Mouse (Mus musculus) MEL (cell line): Measurements from ENCODE around the gene Rbfox2. TPM values are rescaled to one million over a fixed set of nuclear protein-coding genes. Genes with fewer than 3 reads are reported as not detected.

ENCODE experiments used
- DNase-seq: peaks from one replicate; pipeline ENCODE4 v3.0.0; 2011; ENCODE audit warnings: low read depth, low spot score
- H3K27ac ChIP-seq: 2 replicates; pipeline ENCODE4 v1.5.1; 2012; ENCODE audit warnings: low read depth, mild to moderate bottlenecking, control low read depth, low read length, moderate library complexity; ENCODE audit not compliant: control insufficient read depth
- H3K27me3 ChIP-seq, 2 experiments: fragments of 150-350 bp in 1 of 2; sonication (generic) in 1 of 2; 2 replicates each; pipeline ENCODE4 v1.6.1; 2012; ENCODE audit warnings: low read length in 2 of 2, mild to moderate bottlenecking in 2 of 2, improper control_type of control experiment in 1 of 2, moderate library complexity in 1 of 2; ENCODE audit not compliant: insufficient read depth in 2 of 2, control insufficient read depth in 1 of 2
- H3K36me3 ChIP-seq, 2 experiments: 2 replicates each; pipeline ENCODE4 v1.6.1; 2012 to 2014; ENCODE audit warnings: low read length in 2 of 2, improper control_type of control experiment in 1 of 2, inconsistent platforms in 1 of 2, mild to moderate bottlenecking in 1 of 2; ENCODE audit not compliant: insufficient read depth in 2 of 2, control insufficient read depth in 1 of 2
- H3K4me1 ChIP-seq, 2 experiments: fragments of 150-350 bp in 1 of 2; sonication (generic) in 1 of 2; 2 replicates each; pipeline ENCODE4 v1.6.1; 2012; ENCODE audit warnings: low read length in 2 of 2, improper control_type of control experiment in 1 of 2, mild to moderate bottlenecking in 1 of 2; ENCODE audit not compliant: insufficient read depth in 2 of 2, control insufficient read depth in 1 of 2
- H3K4me3 ChIP-seq, 2 experiments: fragments of 150-350 bp in 1 of 2; sonication (generic) in 1 of 2; 2 replicates each; pipeline ENCODE4 v1.5.1; 2012; ENCODE audit warnings: low read depth in 2 of 2, low read length in 2 of 2, mild to moderate bottlenecking in 2 of 2, moderate library complexity in 2 of 2, control low read depth in 1 of 2, improper control_type of control experiment in 1 of 2; ENCODE audit not compliant: control insufficient read depth in 1 of 2, insufficient read depth in 1 of 2
- H3K79me2 ChIP-seq: 2 replicates; pipeline ENCODE4 v1.6.1; 2012; ENCODE audit warnings: mild to moderate bottlenecking, low read length, moderate library complexity; ENCODE audit not compliant: control insufficient read depth, poor library complexity, insufficient read depth
- H3K9ac ChIP-seq: 2 replicates; pipeline ENCODE4 v1.6.1; 2012; ENCODE audit warnings: low read depth, mild to moderate bottlenecking, control low read depth, low read length, moderate library complexity; ENCODE audit not compliant: control insufficient read depth, poor library complexity, severe bottlenecking
- H3K9me3 ChIP-seq: fragments of 150-350 bp; sonication (generic); replicated peaks from 2 replicates; pipeline ENCODE4 v1.6.1; 2012; ENCODE audit warnings: mild to moderate bottlenecking, low read length, improper control_type of control experiment, moderate library complexity; ENCODE audit not compliant: insufficient read depth
- BHLHE40 ChIP-seq: IDR thresholded peaks from 2 replicates; pipeline ENCODE4 v1.6.1; 2012; ENCODE audit warnings: low read depth, mild to moderate bottlenecking, inconsistent platforms, low read length, improper control_type of control experiment, borderline replicate concordance
- EP300 ChIP-seq, 2 experiments: IDR thresholded peaks; 2 replicates each; pipeline ENCODE4 v1.6.1; 2011; ENCODE audit warnings: improper control_type of control experiment in 2 of 2, low read length in 2 of 2, low read depth in 1 of 2, mild to moderate bottlenecking in 1 of 2
- ETS1 ChIP-seq: IDR thresholded peaks from 2 replicates; pipeline ENCODE4 v1.6.1; 2012; ENCODE audit warnings: low read depth, mild to moderate bottlenecking, inconsistent platforms, low read length, improper control_type of control experiment, moderate library complexity
- GABPA ChIP-seq: IDR thresholded peaks from 2 replicates; pipeline ENCODE4 v1.6.1; 2012; ENCODE audit warnings: low read depth, mild to moderate bottlenecking, inconsistent platforms, low read length, improper control_type of control experiment, moderate library complexity
- GATA1 ChIP-seq: IDR thresholded peaks from 2 replicates; pipeline ENCODE4 v1.6.1; 2011; ENCODE audit warnings: low read depth, low read length, improper control_type of control experiment
- MAZ ChIP-seq: IDR thresholded peaks from 2 replicates; pipeline ENCODE4 v1.6.1; 2012; ENCODE audit warnings: low read depth, mild to moderate bottlenecking, inconsistent platforms, low read length, improper control_type of control experiment
- MYB ChIP-seq: IDR thresholded peaks from 2 replicates; pipeline ENCODE4 v1.6.1; 2011; ENCODE audit warnings: mild to moderate bottlenecking, low read depth, low read length, improper control_type of control experiment
- NELFE ChIP-seq: IDR thresholded peaks from 2 replicates; pipeline ENCODE4 v1.6.1; 2011; ENCODE audit warnings: low read depth, low read length, improper control_type of control experiment
- NRF1 ChIP-seq: IDR thresholded peaks from 2 replicates; pipeline ENCODE4 v1.6.1; 2014; ENCODE audit warnings: low read depth, mild to moderate bottlenecking, inconsistent platforms, low read length, improper control_type of control experiment, moderate library complexity; ENCODE audit not compliant: poor library complexity, insufficient read depth, severe bottlenecking
- POLR2AphosphoS2 ChIP-seq: IDR thresholded peaks from 2 replicates; pipeline ENCODE4 v1.6.1; 2011; ENCODE audit warnings: low read length, improper control_type of control experiment
- POLR2AphosphoS5 ChIP-seq: IDR thresholded peaks from 2 replicates; pipeline ENCODE4 v1.6.1; 2012; ENCODE audit warnings: low read depth, borderline replicate concordance, mild to moderate bottlenecking, inconsistent platforms, low read length, moderate library complexity, mixed read lengths
- RAD21 ChIP-seq: IDR thresholded peaks from 2 replicates; pipeline ENCODE4 v1.6.1; 2011; ENCODE audit warnings: mild to moderate bottlenecking, low read depth, low read length, improper control_type of control experiment
- TBP ChIP-seq: IDR thresholded peaks from 2 replicates; pipeline ENCODE4 v1.8.0; 2011; ENCODE audit warnings: low read depth, low read length, improper control_type of control experiment
- TCF12 ChIP-seq: IDR thresholded peaks from 2 replicates; pipeline ENCODE4 v1.6.1; 2014; ENCODE audit warnings: low read depth, mild to moderate bottlenecking, inconsistent platforms, low read length, improper control_type of control experiment, moderate library complexity
- UBTF ChIP-seq: IDR thresholded peaks from 2 replicates; pipeline ENCODE4 v1.6.1; 2012; ENCODE audit warnings: low read depth, mild to moderate bottlenecking, inconsistent platforms, low read length, improper control_type of control experiment, moderate library complexity, borderline replicate concordance; ENCODE audit not compliant: insufficient read depth
- USF1 ChIP-seq: IDR thresholded peaks from 2 replicates; pipeline ENCODE4 v1.6.1; 2014; ENCODE audit warnings: low read depth, mild to moderate bottlenecking, inconsistent platforms, low read length, improper control_type of control experiment, moderate library complexity
- ZNF384 ChIP-seq: IDR thresholded peaks from 2 replicates; pipeline ENCODE4 v1.6.1; 2012; ENCODE audit warnings: low read depth, mild to moderate bottlenecking, inconsistent platforms, low read length, improper control_type of control experiment
- polyA plus RNA-seq, 2 experiments: library from polyadenylated mRNA; stranded (reverse) in 1 of 2; unstranded in 1 of 2; fragments of >175 nt in 1 of 2; fragments of >200 nt in 1 of 2; gene quantifications; 2 replicates each; pipeline versions ENCODE4 v1.2.1 to v1.2.4; 2012; ENCODE audit warnings: low replicate concordance in 2 of 2, low read depth in 1 of 2; ENCODE audit not compliant: insufficient read length in 2 of 2, insufficient read depth in 1 of 2, missing spikeins in 1 of 2
- total RNA-seq: library from RNA; depleted of rRNA; stranded (reverse); fragments of 300-350 nt; gene quantifications from 2 replicates; pipeline ENCODE4 v1.2.3, GENCODE M21; 2012

The Rbfox2 gene
- total and polyA plus RNA-seq, 3 experiments = 3.4 to 6.0 TPM; not detected in 1

DNA sequence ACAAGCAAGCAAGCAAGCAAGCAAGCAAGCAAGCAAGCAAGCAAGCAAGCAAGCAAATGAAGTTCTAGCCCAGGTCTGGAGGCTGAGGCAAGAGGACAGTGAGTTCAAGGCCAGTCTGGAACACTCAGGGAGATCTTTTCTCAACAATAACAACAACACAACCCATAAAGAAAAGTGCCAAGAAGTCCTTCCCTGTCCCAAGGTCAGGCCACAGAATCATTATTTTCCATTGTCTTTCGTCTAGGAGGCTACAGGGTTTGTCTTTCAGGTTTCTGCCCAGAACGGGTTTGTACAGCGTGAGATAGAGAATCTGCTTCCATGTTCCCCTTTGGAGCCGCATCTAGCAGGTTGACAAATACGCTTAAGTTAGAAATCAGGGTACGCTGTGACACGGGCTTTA, 43.3 kb upstream of the Rbfox2 start:
- TF ChIP-seq TBP (no peak), ZNF384 (no peak), NRF1 (no peak)
- Histone ChIP-seq H3K79me2 (no peaks in the 10 kb centered on the region), H3K4me1 (no peaks in the 10 kb centered on the region), H3K36me3 (no peaks in the 10 kb centered on the region), H3K27me3 (peaks cover 2 to 4% of the 10 kb centered on the region in 2 experiments; a peak in 2 of 4 replicates), H3K27ac (no peak overlapping the region), H3K9ac (no peak overlapping the region), H3K9me3 (no peaks in the 10 kb centered on the region), H3K4me3 (no peak overlapping the region)
- no peak for DNase-seq

DNA sequence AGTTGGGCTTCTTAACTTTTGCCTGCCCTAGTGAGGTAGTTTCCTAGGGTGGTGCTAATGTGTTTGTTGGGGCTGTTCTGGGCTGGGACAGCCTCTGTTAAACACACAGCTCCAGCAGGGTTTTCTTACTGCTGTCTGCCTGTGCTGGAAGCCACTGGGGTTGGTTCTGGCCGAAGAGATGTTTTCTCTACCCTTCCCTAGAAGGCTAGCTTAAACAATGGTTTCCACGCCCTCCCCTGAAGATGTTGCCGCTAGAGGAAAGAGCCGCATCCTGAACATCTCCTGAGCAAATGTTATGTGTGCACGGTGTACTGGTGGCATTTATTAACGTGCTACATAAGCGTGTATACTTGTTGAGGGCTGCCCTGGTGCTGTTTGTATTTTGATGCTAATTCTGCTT, 41.3 kb upstream of the Rbfox2 start:
- Histone ChIP-seq H3K79me2 (no peaks in the 10 kb centered on the region), H3K9ac (no peak overlapping the region), H3K9me3 (no peaks in the 10 kb centered on the region), H3K4me3 (no peak overlapping the region), H3K27ac (no peak overlapping the region)
- TF ChIP-seq RAD21 = no peak
- no peak for TF ChIP-seq MAZ
- TF ChIP-seq EP300 (IDR thresholded peaks at IDR 0.05; ENCODE audit: low read depth in 1 of 2, low read length in 2 of 2) = no peak
- no peak for TF ChIP-seq GABPA
- no peak for TF ChIP-seq TCF12
- no peak for TF ChIP-seq ZNF384
- no peak for TF ChIP-seq ETS1
- TF ChIP-seq NELFE = no peak
- TF ChIP-seq MYB = no peak
- no peak for TF ChIP-seq BHLHE40
- no peak for TF ChIP-seq UBTF
- no peak for TF ChIP-seq USF1
- no peak for TF ChIP-seq GATA1
- TF ChIP-seq POLR2AphosphoS5 = no peak
- TF ChIP-seq NRF1 = no peak
- no peak for TF ChIP-seq POLR2AphosphoS2
- TF ChIP-seq, all 39 proteins: peak for 0
- Histone ChIP-seq H3K4me1 (no peaks in the 10 kb centered on the region), H3K27me3 (peaks cover 2 to 4% of the 10 kb centered on the region in 2 experiments; a peak in 2 of 4 replicates), H3K36me3 (no peaks in the 10 kb centered on the region)
- no peak for DNase-seq
